Mouse (Mus musculus): ENCODE results near the gene Cdk19. TPM values are rescaled to one million over a fixed set of nuclear protein-coding genes. Genes with fewer than 3 reads are reported as not detected.
A peak's percentile ranks its signal among the peaks of the same experiment; 100 is the strongest.
"Not testable (repeated sequence)": the region's sequence is repeated elsewhere in the genome, so short reads cannot be mapped to it uniquely, and the experiment has no call there.

The Cdk19 gene
- polyA plus RNA-seq, 2 experiments from 2014 or later = 11.4 to 18.3 TPM

- ATAC-seq = peak; percentile 78
Observed at GRCm38 (mm10) chr10:40489086-40489796, 149.9 kb downstream of the Cdk19 start.

- ATAC-seq = no peak
Observed at GRCm38 (mm10) chr10:40491131-40491530, 151.8 kb downstream of the Cdk19 start.

- ATAC-seq = no peak
Observed at GRCm38 (mm10) chr10:40491748-40492147, 152.4 kb downstream of the Cdk19 start.

- ATAC-seq = no peak
Observed at GRCm38 (mm10) chr10:40494181-40495162, 155.1 kb downstream of the Cdk19 start.

GRCm38 (mm10) chr10:40497301-40498041 lies 158.1 kb downstream of the Cdk19 start:
- ATAC-seq = peak; percentile 72

GRCm38 (mm10) chr10:40498426-40498825 lies 159.1 kb downstream of the Cdk19 start:
- no peak for ATAC-seq

GRCm38 (mm10) chr10:40499314-40500252 lies 160.2 kb downstream of the Cdk19 start:
- peak; percentile 54 for ATAC-seq

- no peak for ATAC-seq
Observed at GRCm38 (mm10) chr10:40500723-40501245, 161.4 kb downstream of the Cdk19 start.

- no peak for ATAC-seq
Observed at GRCm38 (mm10) chr10:40502734-40503133, 163.4 kb downstream of the Cdk19 start.

GRCm38 (mm10) chr10:40510356-40510755 lies 171.0 kb downstream of the Cdk19 start:
- no peak for ATAC-seq

- ATAC-seq = no peak
Observed at GRCm38 (mm10) chr10:40511221-40511677, 171.9 kb downstream of the Cdk19 start.

- no peak for ATAC-seq
Observed at GRCm38 (mm10) chr10:40512185-40512584, 172.8 kb downstream of the Cdk19 start.

GRCm38 (mm10) chr10:40512996-40513395 lies 173.6 kb downstream of the Cdk19 start:
- not testable (repeated sequence) for ATAC-seq

- peak; percentile 79 for ATAC-seq
Observed at GRCm38 (mm10) chr10:40515225-40515681, 175.9 kb downstream of the Cdk19 start.

GRCm38 (mm10) chr10:40516421-40516820 lies 177.1 kb downstream of the Cdk19 start:
- ATAC-seq = no peak

GRCm38 (mm10) chr10:40519586-40519985 lies 180.2 kb downstream of the Cdk19 start:
- ATAC-seq = no peak

- ATAC-seq = no peak
Observed at GRCm38 (mm10) chr10:40521579-40521978, 182.2 kb downstream of the Cdk19 start.

GRCm38 (mm10) chr10:40523312-40523975 lies 184.1 kb downstream of the Cdk19 start:
- ATAC-seq = no peak

- no peak for ATAC-seq
Observed at GRCm38 (mm10) chr10:40524032-40524806, 184.9 kb downstream of the Cdk19 start.

- ATAC-seq = peak; percentile 27
Observed at GRCm38 (mm10) chr10:40524991-40525390, 185.6 kb downstream of the Cdk19 start.
